Mouse (Mus musculus) 3134 (cell line): ENCODE measurements around the gene Olfr923.
"Not testable (repeated sequence)": the region's sequence is repeated elsewhere in the genome, so short reads cannot be mapped to it uniquely, and the experiment has no call there.

ENCODE experiments used
- DNase-seq: peaks from one replicate; pipeline ENCODE4 v3.0.0-alpha.2; 2011; ENCODE audit warnings: low spot score; ENCODE audit not compliant: insufficient read length; ENCODE audit errors: extremely low read depth

Olfr923 gene

GRCm38 (mm10) chr9:38826245-38826644 lies at the start of gene Olfr923:
Olfr923 (plus strand) TSS chr9:38826545.
- no peak for DNase-seq

GRCm38 (mm10) chr9:38792689-38793088 lies 33.7 kb upstream of the Olfr923 start:
- DNase-seq = no peak

GRCm38 (mm10) chr9:38805696-38806095 lies 20.6 kb upstream of the Olfr923 start:
- no peak for DNase-seq

- no peak for DNase-seq
Observed at GRCm38 (mm10) chr9:38814314-38814713, 12.0 kb upstream of the Olfr923 start, which contains the start of gene Olfr922. Olfr922 (plus strand) TSS chr9:38814614.

DNA sequence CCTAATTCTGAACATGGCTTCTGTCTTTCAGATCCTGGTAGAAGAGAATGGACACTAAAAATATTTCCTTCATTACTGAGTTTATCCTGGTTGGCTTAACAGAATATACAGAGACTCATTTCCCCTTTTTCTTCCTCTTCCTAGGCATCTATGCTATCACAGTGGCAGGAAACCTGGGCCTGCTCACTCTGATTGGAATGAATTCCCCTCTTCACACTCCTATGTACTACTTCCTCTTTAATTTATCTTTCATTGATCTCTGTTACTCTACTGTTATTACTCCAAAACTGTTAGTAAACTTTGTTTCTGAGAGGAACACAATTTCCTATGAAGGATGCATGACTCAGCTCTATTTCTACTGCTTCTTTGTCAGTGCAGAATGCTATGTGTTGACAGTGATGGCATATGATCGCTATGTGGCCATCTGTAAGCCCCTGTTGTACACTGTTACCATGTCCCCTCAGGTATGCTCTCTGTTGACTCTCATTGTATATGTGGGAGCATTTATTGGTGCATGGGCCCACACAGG lies 10.8 kb upstream of the Olfr923 start:
- DNase-seq = no peak

DNA sequence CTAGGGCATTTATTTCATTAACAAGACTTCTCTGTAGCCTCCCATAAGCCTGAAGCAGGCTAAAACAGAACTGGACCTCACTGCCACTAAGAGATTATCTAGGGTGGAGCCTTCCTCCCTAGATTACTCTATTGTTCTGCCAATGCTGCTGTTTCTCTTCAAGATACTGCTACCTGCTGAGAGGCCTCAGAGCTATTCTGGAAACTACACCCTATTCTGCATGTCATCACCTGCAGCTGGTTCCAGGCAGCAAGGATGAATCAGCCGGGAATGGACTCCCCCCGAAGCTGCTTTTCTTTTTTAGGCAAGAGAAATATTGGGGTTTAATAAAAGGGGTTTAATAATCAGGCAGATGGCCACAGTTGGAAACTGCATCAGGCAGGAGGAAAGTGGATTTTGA lies 6.7 kb downstream of the Olfr923 start:
- no peak for DNase-seq

- DNase-seq = no peak
Observed at GRCm38 (mm10) chr9:38844149-38844548, 17.8 kb downstream of the Olfr923 start, which contains the start of gene Olfr924. Olfr924 (plus strand) TSS chr9:38844449.

DNA sequence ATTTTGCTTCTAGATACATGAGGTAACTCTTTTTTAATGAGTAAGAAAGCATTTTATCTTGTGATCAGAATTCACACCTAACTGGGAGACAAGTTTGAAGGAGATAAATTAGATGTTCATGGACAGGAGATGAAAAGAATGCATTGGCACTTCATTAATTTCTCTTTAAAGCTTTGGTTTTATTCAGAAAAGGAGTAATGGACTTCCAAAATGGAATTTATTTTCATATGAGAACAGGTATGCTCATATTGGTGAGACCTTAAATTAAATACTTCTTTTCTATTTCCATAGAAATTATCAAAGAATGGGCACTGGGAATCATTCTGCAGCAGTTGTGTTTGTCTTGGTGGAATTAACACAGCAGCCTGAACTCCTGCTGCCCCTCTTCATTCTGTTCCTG lies 28.4 kb downstream of the Olfr923 start, which contains the start of gene Olfr26:
Gene Olfr26, plus strand, starts transcription at position 301 of the 400 bp plus-strand sequence.
- DNase-seq = no peak

- DNase-seq = not testable (repeated sequence)
Observed at GRCm38 (mm10) chr9:38874880-38875279, 48.5 kb downstream of the Olfr923 start.

DNA sequence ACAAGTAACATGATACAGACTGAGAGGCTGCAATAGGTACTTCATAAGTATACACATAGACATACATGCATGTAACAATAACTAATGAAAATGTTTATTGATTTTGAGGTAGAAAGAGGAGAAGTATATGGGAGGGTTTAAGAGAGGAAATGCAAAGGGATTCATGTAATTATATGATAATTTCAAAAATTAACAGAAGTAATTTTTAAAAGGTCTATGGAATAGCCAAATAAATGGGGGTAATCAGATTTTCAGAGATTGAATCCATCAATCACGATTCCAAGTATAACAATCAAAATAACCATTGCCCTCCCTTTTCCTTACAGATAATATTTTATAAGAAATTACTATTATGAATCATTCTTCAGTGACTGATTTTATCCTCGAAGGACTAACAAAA lies 50.5 kb downstream of the Olfr923 start, which contains the start of gene Olfr926:
Gene Olfr926, plus strand, starts transcription at position 301 of the 400 bp plus-strand sequence.
- no peak for DNase-seq
